Mouse (Mus musculus) limb, embryonic 12.5 days (tissue): Measurements from ENCODE around the gene Csrp1. TPM values are rescaled to one million over a fixed set of nuclear protein-coding genes. Genes with fewer than 3 reads are reported as not detected.

Source experiments
- ATAC-seq: fragments of 200-750 bp; cut with Nextera tagmentation; 2 replicates; pipeline ENCODE4 v1.8.0; 2017; ENCODE audit warnings: low read depth, moderate TSS enrichment; ENCODE audit not compliant: insufficient number of reproducible peaks, insufficient read depth, low FRiP score, low TSS enrichment
- H3K27ac ChIP-seq: fragments of 300-500 bp; sonication (generic); 2 replicates; pipeline ENCODE4 v1.5.1; 2016; ENCODE audit warnings: mild to moderate bottlenecking, moderate library complexity
- H3K27me3 ChIP-seq: fragments of 300-500 bp; sonication (generic); 2 replicates; pipeline ENCODE4 v1.6.1; 2016; ENCODE audit warnings: mild to moderate bottlenecking, moderate library complexity
- H3K36me3 ChIP-seq: fragments of 300-500 bp; sonication (generic); 2 replicates; pipeline ENCODE4 v1.6.1; 2016; ENCODE audit warnings: mild to moderate bottlenecking, moderate library complexity
- H3K4me1 ChIP-seq: fragments of 300-500 bp; sonication (generic); replicated peaks from 2 replicates; pipeline ENCODE4 v1.6.1; 2016
- H3K4me2 ChIP-seq: fragments of 300-500 bp; sonication (generic); 2 replicates; pipeline ENCODE4 v1.6.1; 2016; ENCODE audit warnings: mild to moderate bottlenecking, moderate library complexity
- H3K4me3 ChIP-seq: fragments of 300-500 bp; sonication (generic); replicated peaks from 2 replicates; pipeline ENCODE4 v1.5.1; 2016; ENCODE audit warnings: mild to moderate bottlenecking
- H3K9ac ChIP-seq: fragments of 300-500 bp; sonication (generic); replicated peaks from 2 replicates; pipeline ENCODE4 v1.6.1; 2016; ENCODE audit warnings: mild to moderate bottlenecking, moderate library complexity
- H3K9me3 ChIP-seq: fragments of 300-500 bp; sonication (generic); 2 replicates; pipeline ENCODE4 v1.6.1; 2016; ENCODE audit warnings: mild to moderate bottlenecking, moderate library complexity
- WGBS: fragments of 180-500 bp; shearing (Covaris S2); methylation state at CpG from one replicate; pipeline ENCODE4 v1.1.7; 2016; 5-methylcytosine and 5-hydroxymethylcytosine counted together
- polyA plus RNA-seq: library from polyadenylated mRNA; unstranded; fragments of >200 nt; fragmentation: Nextera tagmentation; extraction: Ambion mirVana; gene quantifications from 2 replicates; pipeline ENCODE4 v1.2.1, GENCODE M21; 2016

The Csrp1 gene
- polyA plus RNA-seq, 1 experiment from 2014 or later = 63.6 TPM

DNA sequence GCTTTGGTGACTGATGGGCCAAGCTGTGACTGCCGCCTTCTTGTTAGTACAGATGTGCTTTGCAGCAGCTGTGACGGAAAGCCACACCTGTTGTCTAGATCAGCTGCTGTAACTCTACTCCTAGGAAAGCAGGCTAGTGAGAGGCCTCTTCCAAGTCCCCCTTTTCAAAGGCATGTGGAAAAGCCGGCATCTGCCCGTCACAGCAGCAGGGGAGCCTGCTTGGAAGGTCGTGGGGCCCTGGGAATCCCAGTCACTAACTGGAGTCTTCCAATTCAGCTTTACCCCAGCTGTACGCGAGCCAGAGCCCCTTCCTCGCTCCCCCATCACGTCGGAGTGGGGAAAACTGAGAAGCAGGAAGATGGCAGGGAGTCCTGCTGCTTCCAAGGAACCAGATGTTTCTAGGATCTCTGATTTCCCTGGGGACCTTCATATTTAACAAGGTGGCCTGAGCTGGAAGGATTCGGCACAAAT, 21.4 kb upstream of the Csrp1 start:
- H3K4me2 ChIP-seq = peak overlapping the region; percentile 67
- H3K4me3 ChIP-seq = peak overlapping the region; percentile 34; the same call in 1 of the 2 replicates
- ATAC-seq = peak; percentile 72
- H3K36me3 ChIP-seq = no peaks in the 10 kb centered on the region
- H3K27me3 ChIP-seq = peaks cover 4% of the 10 kb centered on the region; the same call in 1 of the 2 replicates
- under 1% methylated on average over 11 of the region's 11 CpGs for WGBS
- H3K4me1 ChIP-seq = peaks cover 26% of the 10 kb centered on the region
- H3K9me3 ChIP-seq = peaks cover 6% of the 10 kb centered on the region; the same call in 1 of the 2 replicates
- H3K27ac ChIP-seq = peak overlapping the region; percentile 54
- H3K9ac ChIP-seq = no peak overlapping the region

DNA sequence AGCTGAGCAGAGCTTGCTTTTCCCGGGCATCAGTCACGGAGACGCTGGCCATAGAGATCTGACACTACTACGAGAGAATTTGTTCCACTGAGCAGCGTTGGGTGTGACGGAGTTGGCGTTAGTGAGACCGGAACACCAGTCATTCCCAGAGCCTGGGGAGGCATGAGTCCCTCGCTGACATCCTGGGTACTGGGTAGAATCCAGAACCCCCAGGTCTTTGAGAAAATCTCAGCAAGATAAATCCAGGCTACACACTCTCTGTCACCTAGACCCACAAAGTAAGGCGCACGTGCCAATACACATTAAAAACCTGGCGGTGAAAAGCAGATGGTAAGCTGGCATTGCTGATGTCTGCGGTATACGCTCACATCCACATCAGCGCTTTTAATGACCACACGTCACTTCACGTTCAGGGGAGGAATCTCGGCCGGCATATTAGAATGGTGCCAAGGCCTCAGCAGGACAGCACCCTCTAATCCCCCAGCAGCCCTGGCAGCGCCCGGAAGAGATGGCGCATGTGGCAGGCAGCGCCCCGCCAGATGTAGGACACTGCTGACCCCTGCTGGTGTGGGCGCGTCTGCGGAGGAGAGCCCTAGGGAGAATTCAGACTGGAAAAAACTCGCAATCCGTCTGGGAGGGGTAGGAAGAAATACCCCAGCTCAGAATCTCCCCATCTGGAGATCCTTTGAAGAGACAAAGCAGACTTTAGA, 20.7 kb upstream of the Csrp1 start:
- ATAC-seq = 0 out of 2 replicates have a peak, but pooled peaks have one; percentile 16
- Histone ChIP-seq H3K4me3 (peak overlapping the region; percentile 34), H3K36me3 (no peaks in the 10 kb centered on the region), H3K4me1 (peaks cover 26% of the 10 kb centered on the region), H3K9ac (peak overlapping the region; percentile 37; the same call in 1 of the 2 replicates), H3K4me2 (peak overlapping the region; percentile 67), H3K9me3 (peaks cover 6% of the 10 kb centered on the region; the same call in 1 of the 2 replicates), H3K27me3 (peaks cover 4% of the 10 kb centered on the region; the same call in 1 of the 2 replicates), H3K27ac (peak overlapping the region; percentile 54)
- 2% methylated on average over 29 of the region's 29 CpGs for WGBS

DNA sequence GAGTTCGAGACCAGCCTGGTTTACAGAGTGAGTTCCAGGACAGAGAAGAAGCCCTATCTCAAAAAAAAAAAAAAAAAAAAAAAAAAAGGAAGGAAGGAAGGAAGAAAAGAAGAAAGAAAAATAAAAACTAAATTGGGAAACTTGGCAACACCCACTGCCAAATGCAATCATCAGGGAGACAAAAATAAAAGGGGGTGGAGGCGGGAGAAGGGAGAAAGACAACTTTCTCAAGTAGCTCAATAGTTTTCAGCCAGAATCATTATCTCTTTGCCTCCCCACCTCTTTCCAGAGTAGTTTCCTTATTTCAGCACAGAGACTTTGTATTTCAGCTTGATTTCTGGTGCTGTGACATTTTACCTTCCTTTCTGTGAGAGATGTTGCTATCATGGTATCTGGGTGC, 20.0 kb upstream of the Csrp1 start:
- 45% methylated on average over 2 of the region's 2 CpGs for WGBS
- H3K4me2 ChIP-seq = peak overlapping the region; percentile 67
- H3K4me1 ChIP-seq = peaks cover 26% of the 10 kb centered on the region
- no peak for ATAC-seq
- H3K9ac ChIP-seq = no peak overlapping the region
- H3K4me3 ChIP-seq = 0 out of 2 replicates have a peak overlapping the region, but pooled peaks have one; percentile 34
- no peaks in the 10 kb centered on the region for H3K36me3 ChIP-seq
- peaks cover 6% of the 10 kb centered on the region; the same call in 1 of the 2 replicates for H3K9me3 ChIP-seq
- peaks cover 4% of the 10 kb centered on the region; the same call in 1 of the 2 replicates for H3K27me3 ChIP-seq
- no peak overlapping the region for H3K27ac ChIP-seq

DNA sequence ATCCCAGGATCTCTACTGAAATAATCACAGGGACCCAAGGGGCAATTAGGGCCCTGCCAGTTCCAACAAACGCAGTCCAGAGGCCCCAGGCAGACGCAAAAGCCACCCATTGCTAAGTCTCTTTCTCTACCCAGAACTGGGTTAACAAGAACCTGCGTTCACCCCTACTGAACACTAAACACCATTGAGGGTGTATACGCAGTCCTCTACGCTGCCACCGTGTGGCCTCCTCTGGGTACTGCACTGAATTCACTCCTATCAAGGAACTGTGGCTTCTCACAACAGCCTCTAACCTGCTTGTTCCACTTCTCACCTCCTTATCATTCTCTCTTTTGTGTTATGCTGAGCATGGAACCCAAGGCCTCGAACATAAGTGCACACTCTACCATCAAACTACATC, 19.3 kb upstream of the Csrp1 start:
- peaks cover 4% of the 10 kb centered on the region; the same call in 1 of the 2 replicates for H3K27me3 ChIP-seq
- no peak overlapping the region for H3K9ac ChIP-seq
- no peak overlapping the region for H3K4me2 ChIP-seq
- 4% methylated on average over 7 of the region's 7 CpGs for WGBS
- H3K27ac ChIP-seq = no peak overlapping the region
- no peak overlapping the region for H3K4me3 ChIP-seq
- H3K4me1 ChIP-seq = peaks cover 26% of the 10 kb centered on the region
- ATAC-seq = no peak
- H3K36me3 ChIP-seq = no peaks in the 10 kb centered on the region
- peaks cover 6% of the 10 kb centered on the region; the same call in 1 of the 2 replicates for H3K9me3 ChIP-seq

DNA sequence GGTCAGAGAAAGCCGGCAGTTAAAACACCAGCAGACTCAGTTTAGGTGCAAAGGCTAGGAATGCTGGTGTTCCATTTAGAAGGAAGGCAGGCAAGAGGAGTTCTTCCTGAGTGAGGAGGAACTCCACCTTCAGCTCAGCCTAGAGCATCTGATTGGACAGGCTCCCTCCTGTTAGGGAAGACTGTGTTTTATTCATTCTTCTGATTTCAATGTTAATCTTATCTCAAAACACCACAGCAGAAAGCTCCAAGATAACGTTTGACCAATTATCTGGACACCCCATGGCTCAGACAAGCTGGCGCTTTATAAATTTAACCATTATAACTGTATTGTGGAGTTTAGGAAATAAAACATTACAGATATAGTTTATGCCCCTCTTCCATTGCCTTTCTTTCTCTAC, 18.5 kb upstream of the Csrp1 start:
- no peak overlapping the region for H3K9ac ChIP-seq
- ATAC-seq = no peak
- H3K9me3 ChIP-seq = peaks cover 6% of the 10 kb centered on the region; the same call in 1 of the 2 replicates
- peaks cover 4% of the 10 kb centered on the region; the same call in 1 of the 2 replicates for H3K27me3 ChIP-seq
- WGBS = 45% methylated on average over 3 of the region's 3 CpGs
- H3K4me1 ChIP-seq = peaks cover 26% of the 10 kb centered on the region
- no peaks in the 10 kb centered on the region for H3K36me3 ChIP-seq
- no peak overlapping the region for H3K27ac ChIP-seq
- H3K4me2 ChIP-seq = no peak overlapping the region
- H3K4me3 ChIP-seq = no peak overlapping the region

DNA sequence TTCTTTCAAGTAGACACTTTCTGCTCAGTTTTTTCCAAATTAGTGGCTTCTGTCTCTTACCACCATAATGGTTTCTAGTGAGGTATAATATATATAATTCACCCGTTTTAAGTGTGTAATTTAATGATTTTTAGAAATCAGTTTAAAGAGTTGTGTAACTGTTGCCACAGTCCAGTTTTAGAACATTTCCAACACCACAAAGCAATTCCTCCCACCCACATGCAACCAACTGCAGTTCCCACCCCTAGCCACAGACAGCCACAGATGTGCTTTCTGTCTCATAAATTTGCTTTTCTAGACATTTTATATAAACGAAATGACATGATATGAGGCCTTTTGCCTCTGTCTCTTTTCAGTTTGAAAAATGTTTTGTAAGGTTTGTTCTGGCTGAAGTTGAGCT, 17.1 kb upstream of the Csrp1 start:
- H3K9me3 ChIP-seq = no peaks in the 10 kb centered on the region
- peaks cover 21% of the 10 kb centered on the region for H3K4me1 ChIP-seq
- ATAC-seq = no peak
- 72% methylated on average over 2 of the region's 2 CpGs for WGBS
- H3K27ac ChIP-seq = no peak overlapping the region
- no peak overlapping the region for H3K4me2 ChIP-seq
- H3K36me3 ChIP-seq = no peaks in the 10 kb centered on the region
- peaks cover 4% of the 10 kb centered on the region; the same call in 1 of the 2 replicates for H3K27me3 ChIP-seq
- no peak overlapping the region for H3K4me3 ChIP-seq
- H3K9ac ChIP-seq = no peak overlapping the region

DNA sequence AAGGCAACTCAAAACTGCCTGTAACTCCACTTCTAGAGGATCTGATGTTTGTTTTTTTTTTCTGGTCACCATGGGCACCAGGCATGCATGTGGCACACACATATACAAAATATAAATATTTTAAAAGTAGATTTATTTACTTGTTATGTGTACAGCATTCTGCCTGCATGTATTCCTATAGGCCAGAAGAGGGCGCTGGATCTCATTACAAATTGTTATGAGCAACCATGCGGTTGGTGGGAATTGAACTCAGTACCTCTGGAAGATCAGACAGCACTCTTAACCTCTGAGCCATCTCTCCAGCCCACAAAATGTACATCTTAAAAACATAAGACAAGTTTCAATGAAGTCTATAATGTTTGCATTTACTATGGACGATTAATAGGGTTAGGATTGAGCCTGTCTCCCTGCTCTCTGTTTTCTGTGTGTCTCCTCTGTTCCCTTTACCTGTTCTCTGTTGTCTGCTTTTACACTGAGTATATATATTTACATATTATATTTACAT, 15.5 kb upstream of the Csrp1 start:
- no peak overlapping the region for H3K9ac ChIP-seq
- H3K4me3 ChIP-seq = no peak overlapping the region
- no peak overlapping the region for H3K27ac ChIP-seq
- H3K4me1 ChIP-seq = peaks cover 5% of the 10 kb centered on the region
- no peak overlapping the region for H3K4me2 ChIP-seq
- H3K9me3 ChIP-seq = no peaks in the 10 kb centered on the region
- WGBS = 61% methylated on average over 3 of the region's 3 CpGs
- H3K27me3 ChIP-seq = no peaks in the 10 kb centered on the region
- H3K36me3 ChIP-seq = no peaks in the 10 kb centered on the region
- no peak for ATAC-seq

DNA sequence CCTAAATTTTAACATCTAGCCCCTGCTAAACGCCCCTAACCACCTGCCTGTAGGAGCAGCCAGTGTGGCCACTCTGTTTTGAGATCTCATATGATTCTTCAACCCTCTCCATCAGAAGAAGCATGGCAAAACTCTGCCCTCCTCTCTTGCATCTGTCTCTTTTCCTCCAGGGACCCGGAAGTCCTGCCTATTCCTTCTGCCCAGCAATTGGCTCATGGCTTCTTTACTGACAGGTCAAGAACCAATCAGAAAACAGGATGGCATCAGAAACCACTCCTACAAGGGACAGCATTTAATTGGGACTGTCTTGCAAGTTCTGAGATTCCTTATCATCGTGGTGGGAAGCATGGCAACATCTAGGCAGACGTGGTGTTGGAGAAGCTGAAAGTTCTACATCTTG, 11.5 kb upstream of the Csrp1 start:
- Histone ChIP-seq H3K9ac (no peak overlapping the region), H3K4me2 (no peak overlapping the region), H3K27me3 (no peaks in the 10 kb centered on the region), H3K4me3 (no peak overlapping the region), H3K36me3 (no peaks in the 10 kb centered on the region), H3K27ac (no peak overlapping the region), H3K4me1 (peaks cover 10% of the 10 kb centered on the region; the same call in 1 of the 2 replicates), H3K9me3 (no peaks in the 10 kb centered on the region)
- WGBS = 52% methylated on average over 4 of the region's 4 CpGs
- no peak for ATAC-seq

DNA sequence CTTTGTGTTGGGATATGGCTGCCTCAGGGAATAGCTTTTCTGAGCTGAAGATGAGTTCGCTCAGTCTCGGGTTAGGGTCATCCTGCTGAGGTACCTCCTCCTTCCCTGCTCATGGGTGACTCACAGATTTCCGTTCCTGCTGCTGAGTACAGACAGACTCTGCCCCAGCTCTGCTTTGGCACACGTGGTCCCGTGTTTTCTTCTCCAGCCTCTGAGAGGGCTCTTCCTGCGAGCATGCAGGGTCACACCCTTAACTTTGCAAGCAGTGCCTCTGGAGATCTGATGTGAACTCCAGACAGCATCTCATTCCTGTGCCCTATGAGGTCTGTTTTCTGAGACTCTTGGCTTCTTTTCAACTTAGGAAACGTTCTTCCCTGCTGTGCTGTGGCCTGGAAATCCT, 8.7 kb upstream of the Csrp1 start:
- 46% methylated on average over 7 of the region's 7 CpGs for WGBS
- Histone ChIP-seq H3K27me3 (no peaks in the 10 kb centered on the region), H3K4me1 (peaks cover 16% of the 10 kb centered on the region), H3K4me3 (no peak overlapping the region), H3K27ac (no peak overlapping the region), H3K9ac (no peak overlapping the region), H3K4me2 (no peak overlapping the region), H3K9me3 (no peaks in the 10 kb centered on the region), H3K36me3 (no peaks in the 10 kb centered on the region)
- no peak for ATAC-seq

DNA sequence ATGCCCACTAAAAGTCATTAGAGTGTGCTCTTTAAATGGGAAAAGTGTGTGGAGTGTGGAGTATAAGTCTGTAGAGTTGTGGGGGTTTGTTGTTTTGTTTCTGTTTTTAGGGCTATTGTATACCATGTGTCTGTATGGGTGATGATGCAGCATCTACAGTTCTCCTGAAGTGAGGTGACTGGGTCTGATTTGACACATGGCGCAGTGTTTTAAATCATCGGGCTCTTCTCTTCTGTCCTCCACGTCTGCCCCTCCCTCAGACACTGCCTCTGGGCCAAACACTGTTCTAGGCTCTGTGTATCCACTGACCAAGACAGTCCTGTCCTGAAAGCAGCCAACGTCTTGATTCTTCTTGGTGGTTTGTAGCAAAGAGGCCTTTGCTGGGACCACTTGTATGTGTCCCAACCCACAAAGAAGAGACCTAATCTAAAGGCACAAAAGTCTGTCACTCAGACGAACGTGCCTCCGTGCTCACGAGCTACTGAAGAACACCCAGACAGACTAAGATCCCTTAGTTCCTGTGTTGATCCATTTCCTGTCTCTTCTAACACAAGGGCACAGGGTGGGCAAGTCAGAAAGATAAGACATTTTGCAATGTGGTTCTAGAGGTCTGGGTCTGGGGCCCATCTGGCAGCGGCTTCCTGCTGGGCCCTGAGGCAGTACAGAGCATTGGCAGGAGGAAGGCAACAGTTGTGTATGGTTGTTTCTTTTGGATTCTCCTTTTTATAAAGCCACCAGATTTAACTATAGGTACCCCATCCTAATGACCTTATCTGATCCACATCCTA, 5.6 kb upstream of the Csrp1 start:
- H3K27me3 ChIP-seq = no peaks in the 10 kb centered on the region
- no peak overlapping the region for H3K9ac ChIP-seq
- H3K27ac ChIP-seq = no peak overlapping the region
- peaks cover 16% of the 10 kb centered on the region for H3K4me1 ChIP-seq
- ATAC-seq = no peak
- WGBS = 83% methylated on average over 9 of the region's 9 CpGs
- no peak overlapping the region for H3K4me3 ChIP-seq
- H3K4me2 ChIP-seq = no peak overlapping the region
- H3K36me3 ChIP-seq = no peaks in the 10 kb centered on the region
- H3K9me3 ChIP-seq = no peaks in the 10 kb centered on the region
